Mouse (Mus musculus): ENCODE results near the gene Mybpc2.

DNA sequence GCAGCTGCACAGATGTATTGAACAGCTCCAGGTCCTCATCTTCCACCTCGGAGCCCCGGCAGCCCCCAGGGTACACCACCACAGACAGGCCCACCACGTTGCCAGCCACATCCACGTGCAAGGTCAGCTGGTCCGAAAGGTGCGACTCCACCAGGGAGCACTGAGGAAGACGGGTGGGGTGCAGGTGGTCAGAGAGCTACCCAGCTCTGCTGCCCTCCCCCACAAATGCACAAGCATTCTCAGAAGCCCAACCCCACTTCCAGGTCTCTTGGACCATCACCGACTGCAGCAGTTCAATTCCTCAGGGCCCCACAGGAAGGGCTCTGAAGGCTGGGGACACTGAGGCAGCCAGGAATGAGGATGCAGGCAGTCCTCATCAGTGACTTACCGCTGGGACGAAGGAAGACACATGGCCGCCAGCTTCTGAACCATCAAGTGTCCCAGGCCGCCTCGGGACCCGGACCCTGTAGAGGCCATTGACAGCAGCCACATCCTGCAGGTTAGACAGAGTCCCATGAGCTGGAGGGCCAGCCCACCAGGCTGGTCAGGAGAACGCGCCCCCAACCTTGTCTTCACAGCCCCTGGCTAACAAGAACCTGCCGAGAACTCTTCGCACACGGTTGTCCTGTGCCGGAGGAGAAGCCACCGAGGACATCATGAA lies 32.2 kb downstream of the Mybpc2 start:
- TF ChIP-seq CTCF (IDR thresholded peaks at IDR 0.05; ENCODE audit: borderline replicate concordance, extremely low read depth, insufficient read depth, insufficient read length) (no peak), POLR2A (IDR thresholded peaks at IDR 0.05; ENCODE audit: borderline replicate concordance, extremely low read depth, insufficient read depth, insufficient read length, poor library complexity, severe bottlenecking) (no peak)
